20 mouse cellular contexts compared by ENCODE assay signal in the genomic region with DNA sequence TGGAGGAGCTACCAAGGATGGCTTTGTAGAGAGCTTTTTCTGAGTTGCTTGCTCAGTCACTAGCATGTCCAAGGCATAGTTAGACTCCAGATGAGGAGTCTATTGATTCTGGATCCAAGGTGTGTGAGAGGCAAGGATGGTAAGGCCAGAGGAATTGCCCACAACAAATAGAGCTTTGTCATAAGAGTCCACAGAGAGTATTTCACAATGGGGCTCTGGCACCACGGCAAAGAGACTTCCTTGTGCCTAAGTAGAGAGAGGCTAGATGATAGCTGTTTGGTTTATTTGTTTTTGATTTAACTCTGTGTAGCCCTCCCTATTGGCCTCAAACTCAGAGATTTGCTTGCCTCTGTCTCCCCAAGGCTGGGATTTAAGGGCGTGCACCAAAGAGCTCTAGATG. TPM values are rescaled to one million over a fixed set of nuclear protein-coding genes. Genes with fewer than 3 reads are reported as not detected.
DNase-seq lines count a peak whose midpoint lies in the region; ATAC-seq and TF ChIP-seq lines count a peak whose summit lies in the region.
"Had no signal": no experiment of that assay in that cellular context is flagged by ENCODE, and none has a peak within 500 bp of the region (broad histone marks: within the 10 kb centered on the region; RNA-seq: fewer than 3 reads in every experiment).

No protein-coding gene starts in this region.

- no peak overlapping the region for H3K9ac ChIP-seq in forebrain, embryonic 16.5 days (replicated peaks; ENCODE audit: low read depth, low read length)
- H3K9ac ChIP-seq: embryonic facial prominence, embryonic 13.5 days; forebrain, embryonic 15.5 days; heart, embryonic 13.5 days; midbrain, embryonic 13.5 days; neural tube, embryonic 12.5 days had no signal

- no peak for TF ChIP-seq CTCF in lung, adult 2 months (IDR thresholded peaks at IDR 0.05; ENCODE audit: insufficient read depth, low read length)

- peak overlapping the region; percentile 53 for H3K27ac ChIP-seq in macrophage
- no peak overlapping the region for H3K27ac ChIP-seq in forebrain, embryonic 16.5 days (ENCODE audit: low read length)
- H3K27ac ChIP-seq: embryonic facial prominence, embryonic 13.5 days; forebrain, embryonic 15.5 days; heart, embryonic 13.5 days; midbrain, embryonic 13.5 days; neural tube, embryonic 12.5 days had no signal

- peaks cover 7% of the 10 kb centered on the region for H3K4me1 ChIP-seq in lung, adult 2 months (ENCODE audit: control insufficient read depth, insufficient read depth, low read length)
- H3K4me1 ChIP-seq in forebrain, embryonic 16.5 days (replicated peaks; ENCODE audit: control insufficient read depth, insufficient read depth, low read length) = no peaks in the 10 kb centered on the region
- H3K4me1 ChIP-seq: forebrain, embryonic 15.5 days; heart, embryonic 13.5 days; neural tube, embryonic 12.5 days had no signal

- H3K4me3 ChIP-seq in lung, adult 2 months (replicated peaks; ENCODE audit: extremely low read depth, low read depth, low read length) = no peak overlapping the region
- no peak overlapping the region for H3K4me3 ChIP-seq in macrophage (ENCODE audit: inconsistent target)
- H3K4me3 ChIP-seq in forebrain, embryonic 16.5 days (replicated peaks; ENCODE audit: low read length) = no peak overlapping the region
- H3K4me3 ChIP-seq: embryonic facial prominence, embryonic 13.5 days; forebrain, embryonic 15.5 days; heart, embryonic 13.5 days; midbrain, embryonic 13.5 days; neural tube, embryonic 12.5 days had no signal

- no peaks in the 10 kb centered on the region for H3K9me3 ChIP-seq in forebrain, embryonic 16.5 days (ENCODE audit: control insufficient read depth, low read length)
- H3K9me3 ChIP-seq: embryonic facial prominence, embryonic 13.5 days; forebrain, embryonic 15.5 days; heart, embryonic 13.5 days; midbrain, embryonic 13.5 days; neural tube, embryonic 12.5 days had no signal

- H3K79me2 ChIP-seq in macrophage (ENCODE audit: inconsistent target) = peaks cover 99% of the 10 kb centered on the region

- WGBS in lung, adult 2 months = 59% methylated on average over 2 of the region's 2 CpGs
- 25% methylated on average over 2 of the region's 2 CpGs for WGBS in macrophage (ENCODE audit: missing documents)
- WGBS in forebrain, embryonic 16.5 days = 93% methylated on average over 2 of the region's 2 CpGs

- H3K27me3 ChIP-seq in forebrain, embryonic 16.5 days (replicated peaks; ENCODE audit: control insufficient read depth, insufficient read depth, low read length) = no peaks in the 10 kb centered on the region; the same call in 1 of the 2 replicates
- H3K27me3 ChIP-seq: forebrain, embryonic 15.5 days; neural tube, embryonic 12.5 days had no signal

- H3K4me2 ChIP-seq in forebrain, embryonic 16.5 days (ENCODE audit: low read length) = no peak overlapping the region
- H3K4me2 ChIP-seq: embryonic facial prominence, embryonic 13.5 days; forebrain, embryonic 15.5 days; heart, embryonic 13.5 days; midbrain, embryonic 13.5 days; neural tube, embryonic 12.5 days had no signal

- H3K36me3 ChIP-seq in macrophage (ENCODE audit: inconsistent target) = peaks cover 9% of the 10 kb centered on the region; the same call in 1 of the 2 replicates
- H3K36me3 ChIP-seq in forebrain, embryonic 16.5 days (ENCODE audit: control insufficient read depth, insufficient read depth) = no peaks in the 10 kb centered on the region
- H3K36me3 ChIP-seq: embryonic facial prominence, embryonic 13.5 days; forebrain, embryonic 15.5 days; heart, embryonic 13.5 days; midbrain, embryonic 13.5 days; neural tube, embryonic 12.5 days had no signal

- ATAC-seq in granulocyte monocyte progenitor cell, adult 5-6 weeks (replicated peaks; ENCODE audit: poor library complexity, severe bottlenecking) = peak; percentile 54
- ATAC-seq in forebrain, embryonic 16.5 days = no peak
- ATAC-seq: forebrain, embryonic 15.5 days; midbrain, embryonic 13.5 days had no signal

- TF ChIP-seq POLR2A in lung, adult 2 months (IDR thresholded peaks at IDR 0.05; ENCODE audit: borderline replicate concordance, extremely low read depth, low read depth, low read length) = no peak

- DNase-seq in lung, adult 18-20 months = peak; percentile 40 to 55
- DNase-seq in lung, adult 2 months = no peak
- DNase-seq in adipocyte (ENCODE audit: low spot score) = peak; percentile 43
- no peak for DNase-seq in cerebellum, adult 9-11 months
- DNase-seq in right cerebral cortex, adult 2 months (ENCODE audit: low spot score in 2 of 2) = no peak
- DNase-seq: adrenal gland, adult 8-10 months; cerebellum, postnatal 10 days; heart, postnatal 4 days; kidney, adult 11 months; kidney, postnatal 10 days; layer of hippocampus, postnatal 36 days; right cerebral cortex, postnatal 25 days had no signal

RNA-seq across cellular contexts. Expression of a gene that starts 54.9 kb away (rescaled TPM):
- 15.3 and 19.2 TPM in 2 replicates for polyA plus RNA-seq in lung, adult 2 months (2012; rRNA removed)
- 93.5 and 127 TPM in 2 replicates for total RNA-seq in granulocyte monocyte progenitor cell, adult 5-6 weeks (2014; fragmentation: Nextera tagmentation)
- total RNA-seq in granulocyte monocyte progenitor cell, adult 5-6 weeks (2017) = 36.1 and 37.4 TPM in 2 replicates
- total RNA-seq in macrophage (2018; cell fraction: chromatin; rRNA removed) = 100 to 1,000 TPM; 203 to 938 (median 276) TPM
- 100 to 1,000 TPM in 8 of 26 experiments, 10 to 100 TPM in 18; 80.4 to 132 (median 93.2) TPM for total RNA-seq in macrophage (2018; cell fraction: cytosol; rRNA removed)
- 100 to 1,000 TPM; 134 to 711 (median 191) TPM for total RNA-seq in macrophage (2018; cell fraction: nucleus; rRNA removed)
- polyA plus RNA-seq in macrophage (2018) = 46.6 to 51.5 TPM (median 46.7 TPM) in 3 replicates
- polyA plus RNA-seq in forebrain, embryonic 16.5 days (2015; fragmentation: Nextera tagmentation; extraction: Ambion mirVana) = 1.5 and 1.7 TPM in 2 replicates

Comparison
In these comparisons a context has a peak if more than half of its experiments do, and no peak if none do; other contexts are left out.
1. DNase-seq: peak in lung, adult 18-20 months (2 of 2) and adipocyte (single experiment); none in lung, adult 2 months (single experiment), cerebellum, adult 9-11 months (single experiment) and right cerebral cortex, adult 2 months (0 of 2).